Mouse (Mus musculus): ENCODE measurements around the gene Smarcad1.
A peak's percentile ranks its signal among the peaks of the same experiment; 100 is the strongest.

- peak; percentile 67; the same call in 1 of the 2 replicates for TF ChIP-seq CTCF (IDR thresholded peaks at IDR 0.05; ENCODE audit: extremely low read depth, insufficient read length, insufficient replicate concordance, low read depth, low read length)
- TF ChIP-seq POLR2A (IDR thresholded peaks at IDR 0.05; ENCODE audit: low read depth, low read length), result no peak
Observed at GRCm38 (mm10) chr6:65126074-65126726, 83.8 kb downstream of the Smarcad1 start.

Measured in small intestine, adult 2 months (tissue).